Mouse (Mus musculus) neural tube, embryonic 14.5 days (tissue): ENCODE measurements at regions not wholly inside any gene's neighbourhood (a gene's known extent, or its start where the extent isn't known, plus 50 kb on each side); places are given as distances from the start of the nearest gene placed in this dataset.

Experiments
- ATAC-seq: fragments of 200-750 bp; cut with Nextera tagmentation; 2 replicates; pipeline ENCODE4 v1.8.0; 2017; ENCODE audit warnings: low read depth, mild to moderate bottlenecking, moderate TSS enrichment, moderate library complexity
- H3K27ac ChIP-seq: fragments of 300-500 bp; sonication (generic); 2 replicates; pipeline ENCODE4 v1.5.1; 2014; ENCODE audit warnings: low read depth, mild to moderate bottlenecking, control low read depth, low read length, moderate library complexity, mixed read lengths
- H3K27me3 ChIP-seq: fragments of 300-500 bp; sonication (generic); 2 replicates; pipeline ENCODE4 v1.6.1; 2014; ENCODE audit warnings: low read length; ENCODE audit not compliant: control insufficient read depth, insufficient read depth
- H3K36me3 ChIP-seq: fragments of 300-500 bp; sonication (generic); 2 replicates; pipeline ENCODE4 v1.6.1; 2014; ENCODE audit warnings: low read length, mixed read lengths; ENCODE audit not compliant: control insufficient read depth, insufficient read depth
- H3K4me1 ChIP-seq: fragments of 300-500 bp; sonication (generic); 2 replicates; pipeline ENCODE4 v1.6.1; 2014; ENCODE audit warnings: low read length; ENCODE audit not compliant: control insufficient read depth, insufficient read depth
- H3K4me2 ChIP-seq: fragments of 300-500 bp; sonication (generic); 2 replicates; pipeline ENCODE4 v1.6.1; 2014; ENCODE audit warnings: mild to moderate bottlenecking, low read depth, low read length, control low read depth
- H3K4me3 ChIP-seq: fragments of 300-500 bp; sonication (generic); 2 replicates; pipeline ENCODE4 v1.5.1; 2014; ENCODE audit warnings: low read depth, low read length, control low read depth, mixed read lengths
- H3K9ac ChIP-seq: fragments of 300-500 bp; sonication (generic); replicated peaks from 2 replicates; pipeline ENCODE4 v1.6.1; 2014; ENCODE audit warnings: low read depth, mild to moderate bottlenecking, control low read depth, low read length, mixed read lengths
- H3K9me3 ChIP-seq: fragments of 300-500 bp; sonication (generic); 2 replicates; pipeline ENCODE4 v1.6.1; 2016; ENCODE audit warnings: low read length; ENCODE audit not compliant: control insufficient read depth
- WGBS: fragments of 180-500 bp; shearing (Covaris S2); extraction: QIAGEN DNeasy Blood & Tissue Kit; methylation state at CpG from one replicate; pipeline ENCODE4 v1.1.7; 2014; 5-methylcytosine and 5-hydroxymethylcytosine counted together

- H3K9me3 ChIP-seq: no peaks in the 10 kb centered on the region
- no peaks in the 10 kb centered on the region for H3K27me3 ChIP-seq
- no peak overlapping the region for H3K4me3 ChIP-seq
- peaks cover 10% of the 10 kb centered on the region; the same call in 1 of the 2 replicates for H3K4me1 ChIP-seq
- H3K4me2 ChIP-seq: no peak overlapping the region
- H3K36me3 ChIP-seq: no peaks in the 10 kb centered on the region
- peak overlapping the region; percentile 57 for H3K27ac ChIP-seq
- peak; percentile 61 for ATAC-seq
- 27% methylated on average over 3 of the region's 3 CpGs for WGBS
- no peak overlapping the region for H3K9ac ChIP-seq
Measured at GRCm38 (mm10) chr6:31923951-31924668, 125.9 kb upstream of the 1700012A03Rik start.

- Histone ChIP-seq H3K4me3 (no peak overlapping the region), H3K4me1 (peaks cover 10% of the 10 kb centered on the region; the same call in 1 of the 2 replicates), H3K4me2 (no peak overlapping the region), H3K27ac (no peak overlapping the region), H3K9me3 (no peaks in the 10 kb centered on the region), H3K36me3 (no peaks in the 10 kb centered on the region), H3K9ac (no peak overlapping the region), H3K27me3 (no peaks in the 10 kb centered on the region)
- WGBS: 92% methylated on average over 9 of the region's 9 CpGs
- ATAC-seq: no peak
Measured at GRCm38 (mm10) chr6:31921561-31922152, 128.4 kb upstream of the 1700012A03Rik start.

- ATAC-seq: no peak
- Histone ChIP-seq H3K9ac (no peak overlapping the region), H3K4me1 (no peaks in the 10 kb centered on the region), H3K27ac (no peak overlapping the region), H3K36me3 (no peaks in the 10 kb centered on the region), H3K4me2 (no peak overlapping the region), H3K4me3 (no peak overlapping the region), H3K27me3 (no peaks in the 10 kb centered on the region), H3K9me3 (no peaks in the 10 kb centered on the region)
- WGBS: 74% methylated on average over 13 of the region's 13 CpGs
Measured at GRCm38 (mm10) chr6:31917411-31918131, 132.5 kb upstream of the 1700012A03Rik start.

GRCm38 (mm10) chr6:31901791-31902190 lies 148.3 kb upstream of the 1700012A03Rik start:
- Histone ChIP-seq H3K36me3 (no peaks in the 10 kb centered on the region), H3K4me1 (no peaks in the 10 kb centered on the region), H3K4me3 (no peak overlapping the region), H3K27me3 (no peaks in the 10 kb centered on the region), H3K9me3 (no peaks in the 10 kb centered on the region), H3K4me2 (no peak overlapping the region), H3K9ac (no peak overlapping the region), H3K27ac (no peak overlapping the region)
- ATAC-seq: no peak
- 78% methylated on average over 2 of the region's 2 CpGs for WGBS

- Histone ChIP-seq H3K4me1 (no peaks in the 10 kb centered on the region), H3K36me3 (no peaks in the 10 kb centered on the region), H3K4me2 (no peak overlapping the region), H3K4me3 (no peak overlapping the region), H3K27me3 (no peaks in the 10 kb centered on the region), H3K9me3 (no peaks in the 10 kb centered on the region), H3K9ac (no peak overlapping the region), H3K27ac (no peak overlapping the region)
- 50% methylated on average over 3 of the region's 3 CpGs for WGBS
- ATAC-seq: no peak
Measured at GRCm38 (mm10) chr6:31899055-31899454, 151.0 kb upstream of the 1700012A03Rik start.

- no peak overlapping the region for H3K4me3 ChIP-seq
- H3K27ac ChIP-seq: no peak overlapping the region
- H3K4me2 ChIP-seq: no peak overlapping the region
- ATAC-seq: no peak
- 12% methylated on average over 4 of the region's 4 CpGs for WGBS
- no peaks in the 10 kb centered on the region for H3K36me3 ChIP-seq
- no peaks in the 10 kb centered on the region for H3K9me3 ChIP-seq
- no peaks in the 10 kb centered on the region for H3K27me3 ChIP-seq
- no peaks in the 10 kb centered on the region for H3K4me1 ChIP-seq
- H3K9ac ChIP-seq: no peak overlapping the region
Measured at GRCm38 (mm10) chr6:31898609-31899008, 151.4 kb upstream of the 1700012A03Rik start.

- no peak overlapping the region for H3K27ac ChIP-seq
- H3K27me3 ChIP-seq: no peaks in the 10 kb centered on the region
- WGBS: 60% methylated on average over 3 of the region's 3 CpGs
- H3K9me3 ChIP-seq: no peaks in the 10 kb centered on the region
- H3K4me2 ChIP-seq: no peak overlapping the region
- no peak overlapping the region for H3K4me3 ChIP-seq
- no peak overlapping the region for H3K9ac ChIP-seq
- no peaks in the 10 kb centered on the region for H3K4me1 ChIP-seq
- no peak for ATAC-seq
- no peaks in the 10 kb centered on the region for H3K36me3 ChIP-seq
Measured at GRCm38 (mm10) chr6:31897001-31897400, 153.0 kb upstream of the 1700012A03Rik start.

- WGBS: 61% methylated on average over 3 of the region's 3 CpGs
- Histone ChIP-seq H3K4me1 (no peaks in the 10 kb centered on the region), H3K9ac (no peak overlapping the region), H3K4me3 (no peak overlapping the region), H3K27ac (no peak overlapping the region), H3K4me2 (no peak overlapping the region), H3K9me3 (no peaks in the 10 kb centered on the region), H3K36me3 (no peaks in the 10 kb centered on the region), H3K27me3 (no peaks in the 10 kb centered on the region)
- ATAC-seq: no peak
Measured at GRCm38 (mm10) chr6:31895835-31896234, 154.2 kb upstream of the 1700012A03Rik start.

- no peak overlapping the region for H3K4me2 ChIP-seq
- no peaks in the 10 kb centered on the region for H3K27me3 ChIP-seq
- ATAC-seq: no peak; the same call in 1 of the 2 replicates
- H3K9ac ChIP-seq: no peak overlapping the region
- 0 out of 2 replicates have a peak, but pooled peaks cover 3% of the 10 kb centered on the region for H3K4me1 ChIP-seq
- no peak overlapping the region for H3K4me3 ChIP-seq
- no peak overlapping the region for H3K27ac ChIP-seq
- no peaks in the 10 kb centered on the region for H3K9me3 ChIP-seq
- no peaks in the 10 kb centered on the region for H3K36me3 ChIP-seq
- WGBS: 3% methylated on average over 4 of the region's 4 CpGs
Measured at GRCm38 (mm10) chr6:31886931-31887330, 163.1 kb upstream of the 1700012A03Rik start.
